Comparison of ENCODE assay signal across 8 mouse cellular contexts in the genomic region with DNA sequence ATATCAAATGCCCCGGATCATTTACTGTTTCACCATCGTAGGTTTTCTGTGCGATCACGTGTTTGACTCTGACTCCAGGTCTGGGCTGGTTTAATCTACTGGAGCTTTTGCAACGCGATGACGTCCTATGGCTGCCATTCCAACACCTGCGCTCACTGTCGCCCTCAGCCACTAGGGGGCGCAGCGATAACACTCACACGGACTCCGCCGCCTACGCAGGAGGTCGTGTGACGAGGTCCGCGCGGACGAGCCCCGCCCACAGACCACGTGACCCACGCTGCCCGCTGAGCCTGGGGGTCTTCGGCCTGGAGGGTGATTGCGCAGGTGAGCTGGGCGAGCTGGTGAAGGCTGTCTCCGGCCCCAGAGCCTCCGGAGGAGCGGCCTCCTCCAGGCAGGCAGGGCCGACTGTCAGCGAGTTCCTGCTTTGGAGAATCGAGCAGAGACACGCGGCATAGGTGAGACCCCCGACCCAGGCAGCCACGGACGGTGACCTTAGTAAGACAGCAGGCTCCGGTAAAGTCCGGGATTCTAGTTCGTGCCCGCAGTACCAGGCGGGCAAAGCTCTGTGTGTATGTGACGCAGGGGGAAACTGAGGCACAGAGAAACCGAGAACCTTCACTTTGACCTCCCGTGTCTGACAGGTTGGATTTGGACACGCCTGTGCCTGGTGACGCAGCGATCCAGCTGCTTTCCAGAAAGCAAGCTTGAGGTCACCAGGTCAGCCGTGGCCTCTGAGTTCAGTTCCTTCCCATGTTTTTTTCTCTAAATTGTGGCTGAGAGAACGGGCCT. TPM values are rescaled to one million over a fixed set of nuclear protein-coding genes. Genes with fewer than 3 reads are reported as not detected.
DNase-seq lines count a peak whose midpoint lies in the region; ATAC-seq and TF ChIP-seq lines count a peak whose summit lies in the region.

A gene (plus strand): TSS at position 120 of the 789 bp plus-strand sequence.

- peak; percentile 90 to 98 for TF ChIP-seq CTCF in CH12.LX (conservative IDR thresholded peaks at IDR 0.05 in 1 of 2, IDR thresholded peaks at IDR 0.05 in 1 of 2; ENCODE audit: low read depth in 2 of 2, low read length in 2 of 2)

- peaks cover 13 to 32% of the 10 kb centered on the region in 2 experiments for H3K4me1 ChIP-seq in CH12.LX (ENCODE audit: control insufficient read depth in 1 of 2, insufficient read depth in 2 of 2)
- H3K4me1 ChIP-seq in forebrain, embryonic 11.5 days (replicated peaks; ENCODE audit: control insufficient read depth, insufficient read depth, low read length), result peaks cover 6% of the 10 kb centered on the region
- H3K4me1 ChIP-seq in heart, embryonic 16.5 days (ENCODE audit: control insufficient read depth, insufficient read depth, low read length), result peaks cover 6% of the 10 kb centered on the region; the same call in 1 of the 2 replicates
- peaks cover 27% of the 10 kb centered on the region for H3K4me1 ChIP-seq in liver, embryonic 15.5 days (replicated peaks)
- H3K4me1 ChIP-seq in neural tube, embryonic 12.5 days, result peaks cover 11% of the 10 kb centered on the region

- H3K27ac ChIP-seq in CH12.LX (ENCODE audit: insufficient read depth, low read depth), result peak within 1 kb of the TSS; percentile 6; the same call in 1 of the 2 replicates
- no peak within 1 kb of the TSS; the same call in 1 of the 2 replicates for H3K27ac ChIP-seq in forebrain, embryonic 11.5 days (ENCODE audit: low read depth, low read length)
- H3K27ac ChIP-seq in heart, embryonic 16.5 days (ENCODE audit: low read length), result peak within 1 kb of the TSS; percentile 11; the same call in 1 of the 2 replicates
- H3K27ac ChIP-seq in liver, embryonic 15.5 days (replicated peaks), result peak within 1 kb of the TSS; percentile 64; the same call in 1 of the 2 replicates
- no peak within 1 kb of the TSS for H3K27ac ChIP-seq in neural tube, embryonic 12.5 days

- H3K9ac ChIP-seq in CH12.LX (ENCODE audit: insufficient read depth, low read depth), result peak within 1 kb of the TSS; percentile 82
- peak within 1 kb of the TSS; percentile 61 for H3K9ac ChIP-seq in forebrain, embryonic 11.5 days (ENCODE audit: low read length)
- H3K9ac ChIP-seq in heart, embryonic 16.5 days (ENCODE audit: low read length), result peak within 1 kb of the TSS; percentile 82
- peak within 1 kb of the TSS; percentile 78 for H3K9ac ChIP-seq in liver, embryonic 15.5 days
- peak within 1 kb of the TSS; percentile 66 for H3K9ac ChIP-seq in neural tube, embryonic 12.5 days

- in situ Hi-C loops in CH12.LX (cut with MboI; ENCODE audit: low pct_ligation_motif_present, low pct_unique_long_range_greater_than_20kb, low sequenced_read_pairs), result no loop called here

- peak; percentile 84 for ATAC-seq in forebrain, embryonic 11.5 days (replicated peaks; ENCODE audit: low FRiP score)
- peak; percentile 83 for ATAC-seq in heart, embryonic 16.5 days (replicated peaks; ENCODE audit: extremely low read depth, insufficient read depth, low FRiP score)
- peak; percentile 68 for ATAC-seq in liver, embryonic 15.5 days (ENCODE audit: insufficient read depth)
- ATAC-seq in neural tube, embryonic 12.5 days (ENCODE audit: low FRiP score, low read depth), result peak; percentile 79

- H3K4me3 ChIP-seq in CH12.LX (replicated peaks in 1 of 3; ENCODE audit: low read depth in 2 of 3, low read length in 2 of 3, poor library complexity in 1 of 3), result peak within 1 kb of the TSS; percentile 67 to 96 (median 81)
- H3K4me3 ChIP-seq in forebrain, embryonic 11.5 days (ENCODE audit: low read depth, low read length), result peak within 1 kb of the TSS; percentile 57
- peak within 1 kb of the TSS; percentile 65 for H3K4me3 ChIP-seq in heart, embryonic 16.5 days (ENCODE audit: low read length)
- H3K4me3 ChIP-seq in liver, embryonic 15.5 days (replicated peaks), result peak within 1 kb of the TSS; percentile 76
- H3K4me3 ChIP-seq in neural tube, embryonic 12.5 days, result peak within 1 kb of the TSS; percentile 62

- H3K4me2 ChIP-seq in CH12.LX (ENCODE audit: insufficient read depth, low read depth, poor library complexity, severe bottlenecking), result peak within 1 kb of the TSS; percentile 76
- peak within 1 kb of the TSS; percentile 96 for H3K4me2 ChIP-seq in forebrain, embryonic 11.5 days (ENCODE audit: low read depth, low read length, severe bottlenecking)
- H3K4me2 ChIP-seq in heart, embryonic 16.5 days (ENCODE audit: low read depth, low read length), result peak within 1 kb of the TSS; percentile 87
- peak within 1 kb of the TSS; percentile 97 for H3K4me2 ChIP-seq in liver, embryonic 15.5 days
- H3K4me2 ChIP-seq in neural tube, embryonic 12.5 days (replicated peaks), result peak within 1 kb of the TSS; percentile 87

- peaks cover 24 to 35% of the 10 kb centered on the region in 2 experiments for H3K36me3 ChIP-seq in CH12.LX (replicated peaks in 1 of 2; ENCODE audit: control insufficient read depth in 1 of 2, insufficient read depth in 1 of 2, low read length in 1 of 2)
- no peaks in the 10 kb centered on the region for H3K36me3 ChIP-seq in forebrain, embryonic 11.5 days (ENCODE audit: control insufficient read depth, insufficient read depth, low read length)
- H3K36me3 ChIP-seq in heart, embryonic 16.5 days (ENCODE audit: control insufficient read depth, insufficient read depth), result peaks cover 7% of the 10 kb centered on the region
- H3K36me3 ChIP-seq in liver, embryonic 15.5 days (replicated peaks), result peaks cover 5% of the 10 kb centered on the region; the same call in 1 of the 2 replicates
- H3K36me3 ChIP-seq in neural tube, embryonic 12.5 days, result peaks cover 19% of the 10 kb centered on the region

- peak; percentile 54; the same call in 1 of the 2 replicates for TF ChIP-seq POLR2A in CH12.LX (IDR thresholded peaks at IDR 0.05; ENCODE audit: low read depth, low read length)

- peaks cover 27% of the 10 kb centered on the region for H3K27me3 ChIP-seq in CH12.LX (replicated peaks)
- H3K27me3 ChIP-seq in forebrain, embryonic 11.5 days (ENCODE audit: control insufficient read depth, insufficient read depth, low read length), result no peaks in the 10 kb centered on the region
- H3K27me3 ChIP-seq in heart, embryonic 16.5 days (ENCODE audit: control insufficient read depth, insufficient read depth, low read length), result no peaks in the 10 kb centered on the region
- no peaks in the 10 kb centered on the region for H3K27me3 ChIP-seq in liver, embryonic 15.5 days
- H3K27me3 ChIP-seq in neural tube, embryonic 12.5 days (replicated peaks), result no peaks in the 10 kb centered on the region

- no peak for TF ChIP-seq EP300 in CH12.LX (IDR thresholded peaks at IDR 0.05; ENCODE audit: low read length)

- peaks cover 2% of the 10 kb centered on the region for H3K9me3 ChIP-seq in CH12.LX (replicated peaks; ENCODE audit: low read length)
- H3K9me3 ChIP-seq in forebrain, embryonic 11.5 days (ENCODE audit: control insufficient read depth, low read length), result no peaks in the 10 kb centered on the region
- no peaks in the 10 kb centered on the region for H3K9me3 ChIP-seq in heart, embryonic 16.5 days (replicated peaks; ENCODE audit: control insufficient read depth, low read length)
- no peaks in the 10 kb centered on the region for H3K9me3 ChIP-seq in liver, embryonic 15.5 days (replicated peaks)
- no peaks in the 10 kb centered on the region for H3K9me3 ChIP-seq in neural tube, embryonic 12.5 days

- 6% methylated on average over 52 of the region's 52 CpGs for WGBS in forebrain, embryonic 11.5 days
- 3% methylated on average over 52 of the region's 52 CpGs for WGBS in heart, embryonic 16.5 days
- WGBS in liver, embryonic 15.5 days (ENCODE audit: insufficient replicate concordance), result 3% methylated on average over 52 of the region's 52 CpGs
- WGBS in neural tube, embryonic 12.5 days, result 6% methylated on average over 52 of the region's 52 CpGs

- DNase-seq in CH12.LX (ENCODE audit: extremely low read depth), result peak; percentile 99
- DNase-seq in c-Kit-positive CD71-positive TER-119-negative erythroid progenitor cells, embryonic 14.5 days (ENCODE audit: low read depth), result peak; percentile 97
- DNase-seq in forebrain, embryonic 11.5 days (ENCODE audit: low spot score), result peak; percentile 98
- DNase-seq in kidney, postnatal 36 days, result peak; percentile 95 to 98
- peak; percentile 84 for DNase-seq in telencephalon, adult 2 months (ENCODE audit: low read depth, low spot score)

- TF ChIP-seq RAD21 in CH12.LX (IDR thresholded peaks at IDR 0.05; ENCODE audit: low read depth, low read length), result peak; percentile 53

- peaks cover 4% of the 10 kb centered on the region; the same call in 1 of the 2 replicates for H3K79me2 ChIP-seq in CH12.LX (replicated peaks; ENCODE audit: control insufficient read depth, extremely low read depth, insufficient read depth, poor library complexity, severe bottlenecking)

- dilution Hi-C loops in CH12.LX (cut with MboI; ENCODE audit: extremely low pct_ligation_motif_present, extremely low pct_unique_long_range_greater_than_20kb, low sequenced_read_pairs), result no loop called here

TF ChIP-seq in CH12.LX, 34 proteins besides CTCF, POLR2A, EP300 and RAD21 (continues in another document):
- TF ChIP-seq HCFC1 (IDR thresholded peaks at IDR 0.05; ENCODE audit: low read depth, low read length) (peak; percentile 65), USF1 (IDR thresholded peaks at IDR 0.05; ENCODE audit: low read depth, low read length) (peak; percentile 97), USF2 (conservative IDR thresholded peaks at IDR 0.05; ENCODE audit: low read depth, low read length) (peak; percentile 95), ZMIZ1 (IDR thresholded peaks at IDR 0.05; ENCODE audit: low read depth, low read length) (no peak; the same call in 1 of the 2 replicates), TCF12 (IDR thresholded peaks at IDR 0.05; ENCODE audit: low read depth, low read length) (peak; percentile 86), ELF1 (IDR thresholded peaks at IDR 0.05; ENCODE audit: low read depth, low read length) (no peak), UBTF (IDR thresholded peaks at IDR 0.05; ENCODE audit: low read depth, low read length) (no peak), KAT2A (IDR thresholded peaks at IDR 0.05; ENCODE audit: insufficient replicate concordance, low read length) (no peak), JUND (conservative IDR thresholded peaks at IDR 0.05; ENCODE audit: low read depth, low read length) (no peak), MYC (IDR thresholded peaks at IDR 0.05; ENCODE audit: low read depth, low read length) (peak; percentile 79; the same call in 1 of the 2 replicates), JUN (IDR thresholded peaks at IDR 0.05; ENCODE audit: insufficient read depth, low read depth, low read length) (no peak), PAX5 (IDR thresholded peaks at IDR 0.05; ENCODE audit: low read length) (no peak)

RNA-seq across cellular contexts. Expression of the gene that starts here (rescaled TPM):
- total RNA-seq in CH12.LX (2012; rRNA removed) (80.8 and 105 TPM in 2 replicates), CH12.LX (2014; rRNA removed) (19.6 and 19.8 TPM in 2 replicates)
- 91.0 and 93.2 TPM in 2 replicates for polyA plus RNA-seq in CH12.LX (2012; ENCODE audit: insufficient read length, low read depth)
- polyA plus RNA-seq in forebrain, embryonic 11.5 days (2014; fragmentation: Nextera tagmentation; extraction: Ambion mirVana), result 28.4 and 28.7 TPM in 2 replicates
- polyA plus RNA-seq in heart, embryonic 16.5 days (2015; fragmentation: Nextera tagmentation; extraction: Ambion mirVana), result 92.3 and 95.9 TPM in 2 replicates
- 21.4 and 26.4 TPM in 2 replicates for polyA plus RNA-seq in liver, embryonic 15.5 days (2015; fragmentation: Nextera tagmentation; extraction: Ambion mirVana)
- 40.9 and 43.0 TPM in 2 replicates for polyA plus RNA-seq in neural tube, embryonic 12.5 days (2016; fragmentation: Nextera tagmentation; extraction: Ambion mirVana)

Comparison
In these comparisons a context has a peak if more than half of its experiments do, and no peak if none do; other contexts are left out.
1. H3K27ac ChIP-seq: peak in CH12.LX (single experiment), heart, embryonic 16.5 days (single experiment) and liver, embryonic 15.5 days (single experiment); none in forebrain, embryonic 11.5 days (single experiment) and neural tube, embryonic 12.5 days (single experiment).
2. Peak in every context shown above with its lines, with median percentiles within 50 percentile points of each other: DNase-seq, H3K4me2 ChIP-seq, H3K4me3 ChIP-seq, H3K9ac ChIP-seq and ATAC-seq.